Mouse (Mus musculus) C2C12 (cell line): Measurements from ENCODE around the gene Rab11fip5.

ENCODE experiments used
- CTCF ChIP-seq: IDR thresholded peaks from one replicate; pipeline ENCODE4 v1.5.1; 2011; ENCODE audit not compliant: control insufficient read depth, insufficient read depth, insufficient read length
- MAX ChIP-seq: IDR thresholded peaks from one replicate; pipeline ENCODE4 v1.6.1; 2011; ENCODE audit warnings: mild to moderate bottlenecking, control low read depth
- MYOD1 ChIP-seq: IDR thresholded peaks from one replicate; pipeline ENCODE4 v1.6.1; 2011; ENCODE audit warnings: low read depth; ENCODE audit not compliant: control insufficient read depth, insufficient read length

DNA sequence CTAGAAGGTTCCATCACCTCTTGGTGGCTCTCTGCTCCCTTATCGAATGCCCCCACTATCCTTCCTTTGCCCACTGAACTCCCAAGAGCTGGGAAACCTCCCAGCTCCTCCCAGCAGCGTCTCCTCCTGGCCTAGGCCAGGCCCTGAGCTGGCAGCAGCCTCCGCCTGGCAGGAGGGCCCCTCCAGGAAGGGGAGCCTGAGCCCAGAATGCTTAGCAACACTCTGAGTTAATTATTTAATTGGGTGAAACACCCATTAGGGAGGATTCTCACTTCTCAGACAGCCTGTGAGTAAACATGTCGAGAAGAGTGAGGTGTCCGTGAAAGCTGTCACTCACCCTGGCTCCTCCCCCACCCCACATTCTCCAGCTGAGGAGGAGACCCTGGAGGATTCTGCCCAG lies 25.3 kb upstream of the Rab11fip5 start:
- TF ChIP-seq CTCF (no peak), MAX (no peak), MYOD1 (no peak)
